ENCODE assay signal across 8 mouse cellular contexts in genomic region chr1:120342371-120342821, GRCm38 (mm10). TPM values are rescaled to one million over a fixed set of nuclear protein-coding genes. Genes with fewer than 3 reads are reported as not detected.
DNase-seq lines count a peak whose midpoint lies in the region; ATAC-seq and TF ChIP-seq lines count a peak whose summit lies in the region.
"Had no signal": no experiment of that assay in that cellular context is flagged by ENCODE, and none has a peak within 500 bp of the region (broad histone marks: within the 10 kb centered on the region; RNA-seq: fewer than 3 reads in every experiment).

No protein-coding gene starts in this region.

- peaks cover 13% of the 10 kb centered on the region for H3K4me1 ChIP-seq in heart, embryonic 16.5 days (ENCODE audit: control insufficient read depth, insufficient read depth, low read length)
- peaks cover 26% of the 10 kb centered on the region for H3K4me1 ChIP-seq in limb, embryonic 13.5 days
- no peaks in the 10 kb centered on the region for H3K4me1 ChIP-seq in midbrain, postnatal 0 days (ENCODE audit: insufficient read depth, low read length)

- ATAC-seq in heart, embryonic 16.5 days (replicated peaks; ENCODE audit: extremely low read depth, insufficient read depth, low FRiP score) = no peak
- no peak for ATAC-seq in limb, embryonic 13.5 days (ENCODE audit: low FRiP score, low read depth)
- ATAC-seq in midbrain, postnatal 0 days (ENCODE audit: low FRiP score) = no peak
- ATAC-seq in activated CD4-positive, CD25-positive, alpha-beta regulatory T cell, adult 4 months = no peak

- no peak overlapping the region for H3K9ac ChIP-seq in heart, embryonic 16.5 days (ENCODE audit: low read length)
- no peak overlapping the region for H3K9ac ChIP-seq in limb, embryonic 13.5 days
- no peak overlapping the region for H3K9ac ChIP-seq in midbrain, postnatal 0 days (replicated peaks; ENCODE audit: low read length, poor library complexity, severe bottlenecking)

- peak; percentile 25 to 40 for DNase-seq in spleen, postnatal 36 days (ENCODE audit: low spot score in 2 of 2)
- no peak for DNase-seq in spleen, adult 12 weeks (ENCODE audit: low spot score)
- DNase-seq in embryo, embryonic 9.5 days (ENCODE audit: extremely low spot score) = peak; percentile 65
- peak; percentile 34 for DNase-seq in midbrain, postnatal 0 days (ENCODE audit: low spot score)

- H3K36me3 ChIP-seq in heart, embryonic 16.5 days (ENCODE audit: control insufficient read depth, insufficient read depth) = no peaks in the 10 kb centered on the region
- no peaks in the 10 kb centered on the region for H3K36me3 ChIP-seq in limb, embryonic 13.5 days
- no peaks in the 10 kb centered on the region for H3K36me3 ChIP-seq in midbrain, postnatal 0 days (ENCODE audit: insufficient read depth, low read length)

- H3K27me3 ChIP-seq in heart, embryonic 16.5 days (ENCODE audit: control insufficient read depth, insufficient read depth, low read length) = peaks cover 86% of the 10 kb centered on the region
- peaks cover 92% of the 10 kb centered on the region for H3K27me3 ChIP-seq in limb, embryonic 13.5 days
- H3K27me3 ChIP-seq in midbrain, postnatal 0 days (ENCODE audit: insufficient read depth, low read length) = peaks cover 58% of the 10 kb centered on the region

- TF ChIP-seq CTCF in midbrain, postnatal 0 days (IDR thresholded peaks at IDR 0.05) = peak; percentile 41; the same call in 1 of the 2 replicates

- peak overlapping the region; percentile 45 for H3K4me2 ChIP-seq in heart, embryonic 16.5 days (ENCODE audit: low read depth, low read length)
- H3K4me2 ChIP-seq in limb, embryonic 13.5 days (replicated peaks) = peak overlapping the region; percentile 59
- peak overlapping the region; percentile 61 for H3K4me2 ChIP-seq in midbrain, postnatal 0 days (ENCODE audit: low read depth, low read length, poor library complexity, severe bottlenecking)

- H3K4me3 ChIP-seq in heart, embryonic 16.5 days (ENCODE audit: low read length) = peak overlapping the region; percentile 36
- peak overlapping the region; percentile 35 for H3K4me3 ChIP-seq in limb, embryonic 13.5 days
- H3K4me3 ChIP-seq in midbrain, postnatal 0 days (ENCODE audit: low read depth, low read length) = peak overlapping the region; percentile 24; the same call in 1 of the 2 replicates

- no peaks in the 10 kb centered on the region for H3K9me3 ChIP-seq in heart, embryonic 16.5 days (replicated peaks; ENCODE audit: control insufficient read depth, low read length)
- no peaks in the 10 kb centered on the region for H3K9me3 ChIP-seq in limb, embryonic 13.5 days
- H3K9me3 ChIP-seq in midbrain, postnatal 0 days (ENCODE audit: low read length) = no peaks in the 10 kb centered on the region

- WGBS in heart, embryonic 16.5 days = under 1% methylated on average over 34 of the region's 34 CpGs
- WGBS in limb, embryonic 13.5 days = under 1% methylated on average over 34 of the region's 34 CpGs
- under 1% methylated on average over 34 of the region's 34 CpGs for WGBS in midbrain, postnatal 0 days

- no peak overlapping the region for H3K27ac ChIP-seq in heart, embryonic 16.5 days (ENCODE audit: low read length)
- no peak overlapping the region for H3K27ac ChIP-seq in limb, embryonic 13.5 days
- no peak overlapping the region for H3K27ac ChIP-seq in midbrain, postnatal 0 days (ENCODE audit: low read depth, low read length)
- H3K27ac ChIP-seq: macrophage had no signal

RNA-seq across cellular contexts. Expression of gene C1ql2, which starts 2.0 kb away (rescaled TPM):
- polyA plus RNA-seq in heart, embryonic 16.5 days (2015; fragmentation: Nextera tagmentation; extraction: Ambion mirVana) = not detected in 2 replicates
- polyA plus RNA-seq in limb, embryonic 13.5 days (2015; fragmentation: Nextera tagmentation; extraction: Ambion mirVana) = 0.09 TPM in 1 of 2 replicates, not detected in the other
- total RNA-seq in midbrain, postnatal 0 days (2014; rRNA removed) = 27.2 and 31.0 TPM in 2 replicates
- 24.1 and 26.7 TPM in 2 replicates for polyA plus RNA-seq in midbrain, postnatal 0 days (2015; fragmentation: Nextera tagmentation; extraction: Ambion mirVana)
- polyA plus RNA-seq in activated CD4-positive, CD25-positive, alpha-beta regulatory T cell, adult 4 months (2017; shearing (Covaris generic)) = not detected
- polyA plus RNA-seq: macrophage had no signal

Comparison
In these comparisons a context has a peak if more than half of its experiments do, and no peak if none do; other contexts are left out.
1. RNA of gene C1ql2, which starts 2.0 kb away (polyA plus RNA-seq): 24.1 to 26.7 TPM in midbrain, postnatal 0 days; 0.09 TPM in limb, embryonic 13.5 days, not detected in heart, embryonic 16.5 days and not detected in activated CD4-positive, CD25-positive, alpha-beta regulatory T cell, adult 4 months; every median in the first group is over 10 times any median in the second.
2. Peak in every context shown above with its lines, with median percentiles within 50 percentile points of each other: H3K4me2 ChIP-seq and H3K4me3 ChIP-seq.